Mouse (Mus musculus) intestine, postnatal 0 days (tissue): Measurements from ENCODE around the gene Ankrd35. TPM values are rescaled to one million over a fixed set of nuclear protein-coding genes. Genes with fewer than 3 reads are reported as not detected.
"Not testable (repeated sequence)": the region's sequence is repeated elsewhere in the genome, so short reads cannot be mapped to it uniquely, and the experiment has no call there.

ENCODE experiments used
- ATAC-seq: fragments of 200-750 bp; cut with Nextera tagmentation; 2 replicates; pipeline ENCODE4 v1.8.0; 2017; ENCODE audit warnings: mild to moderate bottlenecking, moderate TSS enrichment, moderate library complexity
- H3K27ac ChIP-seq: fragments of 300-500 bp; sonication (generic); 2 replicates; pipeline ENCODE4 v1.5.1; 2014; ENCODE audit warnings: mild to moderate bottlenecking, low read depth, low read length, moderate library complexity
- H3K27me3 ChIP-seq: fragments of 300-500 bp; sonication (generic); replicated peaks from 2 replicates; pipeline ENCODE4 v1.6.1; 2014; ENCODE audit warnings: low read length, mixed read lengths; ENCODE audit not compliant: control insufficient read depth, insufficient read depth
- H3K36me3 ChIP-seq: fragments of 300-500 bp; sonication (generic); 2 replicates; pipeline ENCODE4 v1.6.1; 2014; ENCODE audit warnings: mild to moderate bottlenecking, moderate library complexity; ENCODE audit not compliant: control insufficient read depth, insufficient read depth
- H3K4me1 ChIP-seq: fragments of 300-500 bp; sonication (generic); replicated peaks from 2 replicates; pipeline ENCODE4 v1.6.1; 2014; ENCODE audit warnings: antibody characterized with exemption, low read length, mixed read lengths; ENCODE audit not compliant: control insufficient read depth, insufficient read depth
- H3K4me2 ChIP-seq: fragments of 300-500 bp; sonication (generic); replicated peaks from 2 replicates; pipeline ENCODE4 v1.6.1; 2014; ENCODE audit warnings: low read depth, mild to moderate bottlenecking, moderate library complexity
- H3K4me3 ChIP-seq: fragments of 300-500 bp; sonication (generic); 2 replicates; pipeline ENCODE4 v1.5.1; 2014; ENCODE audit warnings: low read depth, low read length
- H3K9ac ChIP-seq: fragments of 300-500 bp; sonication (generic); 2 replicates; pipeline ENCODE4 v1.6.1; 2014; ENCODE audit warnings: mild to moderate bottlenecking, low read depth, low read length
- H3K9me3 ChIP-seq: fragments of 300-500 bp; sonication (generic); 2 replicates; pipeline ENCODE4 v1.6.1; 2016; ENCODE audit warnings: mixed run types; ENCODE audit not compliant: control insufficient read depth
- CTCF ChIP-seq: sonication (generic); IDR thresholded peaks from 2 replicates; pipeline ENCODE4 v1.5.1; 2016; ENCODE audit warnings: low read depth, mild to moderate bottlenecking, control low read depth, antibody characterized with exemption, moderate library complexity
- WGBS: fragments of 180-500 bp; shearing (Covaris S2); extraction: QIAGEN DNeasy Blood & Tissue Kit; methylation state at CpG from one replicate; pipeline ENCODE4 v1.1.7; 2014; 5-methylcytosine and 5-hydroxymethylcytosine counted together
- polyA plus RNA-seq: library from polyadenylated mRNA; unstranded; fragments of >200 nt; fragmentation: Nextera tagmentation; extraction: Ambion mirVana; gene quantifications from 2 replicates; pipeline ENCODE4 v1.2.1, GENCODE M21; 2015

The Ankrd35 gene
- polyA plus RNA-seq, 1 experiment from 2014 or later, result 0.29 TPM

DNA sequence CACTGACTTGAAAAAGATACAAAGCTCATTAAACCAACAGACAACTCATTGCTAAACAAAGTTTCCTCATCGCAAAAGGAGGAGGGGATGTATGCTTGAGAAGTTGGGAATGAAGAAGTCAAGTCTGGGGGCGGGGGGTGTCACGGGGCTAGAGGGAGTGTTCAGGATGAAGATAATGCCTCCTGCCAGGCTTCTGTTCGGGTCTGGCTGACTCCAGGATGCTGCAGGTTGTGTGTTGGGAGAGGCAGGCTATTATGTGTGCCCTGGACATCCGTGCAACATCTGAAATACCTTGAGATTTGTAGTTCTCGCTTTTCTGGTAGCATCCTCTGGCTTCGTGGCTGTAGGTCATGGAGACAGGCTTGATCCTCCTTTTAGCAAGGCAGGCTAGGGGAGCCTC is 8.5 kb downstream of the Ankrd35 start:
- ATAC-seq, result no peak
- H3K4me2 ChIP-seq, result no peak overlapping the region
- H3K36me3 ChIP-seq, result no peaks in the 10 kb centered on the region
- H3K27ac ChIP-seq, result no peak overlapping the region
- no peak overlapping the region for H3K9ac ChIP-seq
- H3K27me3 ChIP-seq, result 0 out of 2 replicates have a peak, but pooled peaks cover 3% of the 10 kb centered on the region
- TF ChIP-seq CTCF, result no peak
- H3K4me3 ChIP-seq, result no peak overlapping the region
- WGBS, result 74% methylated on average over 7 of the region's 7 CpGs
- no peaks in the 10 kb centered on the region for H3K9me3 ChIP-seq
- no peaks in the 10 kb centered on the region for H3K4me1 ChIP-seq

DNA sequence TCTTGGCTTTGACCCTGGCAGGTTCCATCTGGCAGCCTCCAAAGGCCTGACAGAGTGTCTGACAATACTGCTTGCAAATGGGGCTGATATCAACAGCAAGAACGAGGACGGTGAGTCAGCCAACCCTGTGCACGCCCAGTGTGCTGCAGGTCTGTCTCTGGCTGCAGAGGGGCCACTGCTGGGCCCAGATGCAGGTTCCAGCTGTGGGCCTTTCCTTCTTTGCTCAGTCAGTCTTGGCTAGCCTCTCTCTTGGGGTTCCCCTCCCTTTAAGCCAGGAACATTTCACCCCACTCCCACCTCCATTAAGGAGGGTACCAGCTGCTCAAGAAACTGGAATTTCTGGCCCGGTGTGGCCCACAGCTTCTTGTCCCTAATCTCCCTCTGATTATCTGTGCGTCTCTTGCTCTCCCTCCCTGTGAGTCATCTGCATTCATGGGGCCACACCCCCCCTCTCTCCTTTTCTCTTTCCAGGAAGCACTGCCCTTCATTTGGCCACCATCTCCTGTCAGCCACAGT is 9.3 kb downstream of the Ankrd35 start:
- H3K4me1 ChIP-seq, result no peaks in the 10 kb centered on the region
- no peak overlapping the region for H3K27ac ChIP-seq
- WGBS, result 15% methylated on average over 5 of the region's 5 CpGs
- peak; percentile 57 for ATAC-seq
- no peak overlapping the region for H3K4me3 ChIP-seq
- H3K9me3 ChIP-seq, result no peaks in the 10 kb centered on the region
- H3K36me3 ChIP-seq, result no peaks in the 10 kb centered on the region
- TF ChIP-seq CTCF, result no peak
- H3K27me3 ChIP-seq, result 0 out of 2 replicates have a peak, but pooled peaks cover 3% of the 10 kb centered on the region
- no peak overlapping the region for H3K9ac ChIP-seq
- no peak overlapping the region for H3K4me2 ChIP-seq

DNA sequence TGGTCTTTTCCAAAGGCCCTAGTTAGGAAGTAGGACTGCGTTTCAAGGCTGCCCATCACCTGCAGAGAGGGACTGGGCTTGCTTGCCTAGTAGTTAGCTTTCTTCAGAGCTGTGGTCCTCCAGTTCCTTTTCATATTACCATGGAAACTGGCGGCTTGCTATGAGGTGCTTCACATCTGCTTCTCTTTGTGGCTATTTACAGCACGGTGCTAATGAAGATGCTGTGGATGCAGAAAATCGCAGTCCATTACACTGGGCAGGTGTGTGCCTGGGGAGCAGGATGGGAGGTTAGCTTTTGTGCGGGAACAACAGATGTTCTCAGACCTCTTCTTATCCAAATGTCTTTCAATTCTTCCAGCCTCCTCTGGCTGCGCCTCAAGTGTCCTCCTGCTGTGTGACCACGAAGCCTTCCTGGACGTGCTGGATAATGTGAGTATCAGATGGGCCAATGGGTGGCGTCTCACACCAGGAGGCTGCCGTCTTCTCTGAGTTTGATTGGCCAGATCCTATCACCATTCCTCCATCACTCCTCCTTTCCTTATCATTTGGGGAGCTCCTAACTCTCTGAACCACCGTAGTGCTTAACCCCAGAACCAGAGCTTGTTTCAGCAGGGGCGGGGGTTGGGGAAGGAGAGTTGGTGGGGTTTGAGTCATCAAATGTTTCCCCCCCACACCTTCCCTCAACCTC is 10.5 kb downstream of the Ankrd35 start:
- no peak for ATAC-seq
- Histone ChIP-seq H3K4me1 (no peaks in the 10 kb centered on the region), H3K4me2 (no peak overlapping the region), H3K27me3 (peaks cover 7% of the 10 kb centered on the region; the same call in 1 of the 2 replicates), H3K9ac (no peak overlapping the region), H3K36me3 (no peaks in the 10 kb centered on the region), H3K9me3 (no peaks in the 10 kb centered on the region), H3K4me3 (no peak overlapping the region), H3K27ac (no peak overlapping the region)
- no peak for TF ChIP-seq CTCF
- 53% methylated on average over 12 of the region's 12 CpGs for WGBS

DNA sequence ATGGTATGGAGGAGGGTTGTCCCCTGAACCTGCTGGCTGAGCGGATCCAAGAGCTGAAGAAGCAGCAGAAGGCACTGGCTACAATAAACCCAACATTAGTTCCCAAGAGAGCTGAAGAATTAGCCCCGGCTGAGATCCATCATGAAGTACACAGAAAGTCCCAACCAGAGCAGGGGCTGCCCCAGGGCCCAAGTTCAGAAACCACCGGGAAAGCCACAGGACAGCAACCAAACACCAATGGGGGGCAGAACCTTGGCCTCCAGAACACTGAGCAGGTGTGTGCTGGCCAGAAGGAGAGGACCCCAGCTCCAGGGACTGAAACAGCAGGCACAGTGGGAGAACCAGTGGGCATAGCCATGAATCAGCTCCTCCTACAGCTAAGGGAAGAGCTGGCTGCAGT is 13.6 kb downstream of the Ankrd35 start:
- TF ChIP-seq CTCF, result no peak
- H3K27me3 ChIP-seq, result peaks cover 9% of the 10 kb centered on the region; the same call in 1 of the 2 replicates
- no peaks in the 10 kb centered on the region for H3K36me3 ChIP-seq
- ATAC-seq, result no peak
- H3K4me1 ChIP-seq, result no peaks in the 10 kb centered on the region
- no peaks in the 10 kb centered on the region for H3K9me3 ChIP-seq
- 91% methylated on average over 3 of the region's 3 CpGs for WGBS
- no peak overlapping the region for H3K9ac ChIP-seq
- H3K4me2 ChIP-seq, result no peak overlapping the region
- no peak overlapping the region for H3K4me3 ChIP-seq
- no peak overlapping the region for H3K27ac ChIP-seq

DNA sequence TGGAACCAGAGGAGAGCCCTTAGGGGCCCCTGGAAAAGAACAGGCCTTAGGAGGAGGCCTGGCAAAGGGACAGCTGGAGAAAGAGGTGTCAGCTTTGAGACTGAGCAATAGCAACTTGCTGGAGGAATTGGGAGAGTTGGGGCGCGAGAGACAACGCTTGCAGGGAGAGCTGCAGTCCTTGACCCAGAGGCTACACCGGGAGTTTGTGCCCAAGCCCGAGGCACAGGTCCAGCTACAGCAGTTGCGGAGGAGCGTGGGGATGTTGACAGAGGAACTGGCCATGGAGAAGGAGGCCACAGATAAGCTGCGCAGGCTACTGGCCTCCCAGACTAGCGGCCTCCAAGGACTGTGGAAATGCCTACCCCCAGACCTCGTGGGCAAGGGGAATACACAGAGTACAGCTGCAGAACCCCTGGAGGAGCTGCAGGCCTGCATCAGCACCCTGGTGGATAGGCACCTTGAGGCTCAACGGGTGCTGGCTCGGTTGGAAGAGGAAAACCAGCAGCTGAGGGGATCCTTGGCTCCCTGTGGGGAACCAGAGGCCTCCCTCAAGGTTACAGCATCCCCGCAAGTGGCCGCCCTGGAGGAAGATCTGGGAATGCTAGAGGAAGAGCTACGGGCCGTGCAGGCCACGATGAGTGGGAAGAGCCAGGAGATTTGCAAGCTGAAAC is 14.4 kb downstream of the Ankrd35 start:
- ATAC-seq, result no peak
- H3K27me3 ChIP-seq, result peaks cover 9% of the 10 kb centered on the region; the same call in 1 of the 2 replicates
- no peaks in the 10 kb centered on the region for H3K4me1 ChIP-seq
- no peaks in the 10 kb centered on the region for H3K9me3 ChIP-seq
- no peak overlapping the region for H3K27ac ChIP-seq
- H3K36me3 ChIP-seq, result no peaks in the 10 kb centered on the region
- H3K4me3 ChIP-seq, result 0 out of 2 replicates have a peak overlapping the region, but pooled peaks have one; percentile 7
- no peak overlapping the region for H3K9ac ChIP-seq
- H3K4me2 ChIP-seq, result peak overlapping the region; percentile 51
- WGBS, result 52% methylated on average over 17 of the region's 17 CpGs
- no peak for TF ChIP-seq CTCF

DNA sequence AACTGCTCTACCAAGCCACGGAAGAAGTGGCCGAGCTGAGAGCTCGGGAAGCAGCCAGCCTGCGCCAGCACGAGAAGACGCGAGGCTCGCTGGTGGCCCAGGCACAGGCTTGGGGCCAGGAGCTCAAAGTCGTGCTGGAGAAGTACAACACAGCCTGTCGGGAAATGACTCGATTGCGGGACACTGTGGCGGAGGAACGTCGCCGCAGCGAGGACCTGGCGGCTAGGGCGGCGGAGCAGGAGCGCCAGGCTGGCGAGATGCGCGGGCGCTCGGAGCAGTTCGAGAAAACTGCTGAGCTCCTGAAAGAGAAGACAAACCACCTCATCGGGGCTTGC is 14.9 kb downstream of the Ankrd35 start:
- Histone ChIP-seq H3K9me3 (no peaks in the 10 kb centered on the region), H3K27ac (no peak overlapping the region), H3K27me3 (peaks cover 9% of the 10 kb centered on the region; the same call in 1 of the 2 replicates), H3K4me3 (peak overlapping the region; percentile 7; the same call in 1 of the 2 replicates), H3K4me2 (peak overlapping the region; percentile 51), H3K36me3 (no peaks in the 10 kb centered on the region), H3K9ac (no peak overlapping the region), H3K4me1 (no peaks in the 10 kb centered on the region)
- TF ChIP-seq CTCF, result no peak
- WGBS, result 11% methylated on average over 28 of the region's 28 CpGs
- peak; percentile 8; the same call in 1 of the 2 replicates for ATAC-seq

DNA sequence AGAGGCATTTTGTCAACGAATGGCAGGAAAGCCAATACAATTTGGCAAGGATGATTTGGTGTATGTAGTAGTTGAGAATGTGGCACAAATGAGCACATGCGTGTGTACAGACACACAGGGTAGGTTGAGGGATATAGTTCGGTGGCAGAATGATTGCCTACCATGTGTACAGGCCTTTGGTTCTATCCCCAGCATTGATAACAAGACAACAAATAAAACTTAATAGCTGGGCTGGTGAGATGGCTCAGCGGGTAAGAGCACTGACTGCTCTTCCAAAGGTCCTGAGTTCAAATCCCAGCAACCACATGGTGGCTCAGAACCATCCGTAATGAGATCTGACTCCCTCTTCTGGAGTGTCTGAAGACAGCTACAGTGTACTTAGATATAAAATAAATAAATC is 16.1 kb downstream of the Ankrd35 start:
- not testable (repeated sequence) for H3K4me1 ChIP-seq, H3K36me3 ChIP-seq, H3K27ac ChIP-seq, H3K4me2 ChIP-seq, ATAC-seq, H3K27me3 ChIP-seq, H3K4me3 ChIP-seq, H3K9me3 ChIP-seq, H3K9ac ChIP-seq
- WGBS, result 95% methylated on average over 5 of the region's 5 CpGs
